ENCODE assay signal across 12 mouse cellular contexts in the genomic region with DNA sequence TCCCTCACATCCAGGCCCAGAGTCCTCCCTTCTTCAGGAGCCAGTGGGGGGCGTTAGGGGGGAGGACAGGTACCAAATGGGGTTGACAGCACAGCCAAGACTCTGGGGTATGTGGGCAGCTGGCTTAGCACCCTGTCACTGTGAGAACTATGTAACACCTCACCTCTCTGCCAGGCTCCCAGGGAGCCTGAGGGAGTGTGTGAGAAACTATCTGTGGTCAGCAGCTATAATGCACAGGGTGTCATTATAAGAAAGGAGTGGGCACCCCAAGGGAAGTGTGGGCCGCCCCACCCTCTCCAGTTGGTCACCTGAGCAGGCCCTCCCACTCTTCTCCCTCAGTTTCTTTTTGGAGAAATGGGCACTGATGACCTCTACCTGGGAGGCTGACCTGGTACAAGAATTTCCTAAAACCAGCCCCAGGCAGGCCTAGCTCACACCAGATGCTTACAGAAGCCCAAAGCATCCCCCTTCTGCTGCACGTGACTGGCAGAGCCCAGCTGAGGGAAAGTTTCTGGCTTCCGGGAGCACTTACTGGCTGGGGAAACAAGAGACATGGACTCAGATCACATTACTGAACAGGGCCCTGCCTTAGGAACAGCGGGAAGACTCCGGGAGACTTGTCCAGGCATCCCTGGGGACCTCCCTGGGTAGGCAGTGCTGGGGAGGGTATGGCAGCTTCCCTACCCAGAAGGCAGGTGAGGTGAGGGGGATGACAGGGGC. TPM values are rescaled to one million over a fixed set of nuclear protein-coding genes. Genes with fewer than 3 reads are reported as not detected.
DNase-seq lines count a peak whose midpoint lies in the region; ATAC-seq lines count a peak whose summit lies in the region.
"Had no signal": no experiment of that assay in that cellular context is flagged by ENCODE, and none has a peak within 500 bp of the region (broad histone marks: within the 10 kb centered on the region; RNA-seq: fewer than 3 reads in every experiment).

No protein-coding gene starts in this region.

- peak; percentile 33 for DNase-seq in hindbrain, embryonic 10.5 days (ENCODE audit: low spot score)
- DNase-seq in hindbrain, embryonic 14.5 days (ENCODE audit: low spot score), result no peak
- DNase-seq in embryo, embryonic 9.5 days (ENCODE audit: extremely low spot score), result peak; percentile 32
- DNase-seq in ovary, postnatal 36 days (ENCODE audit: low spot score), result no peak
- no peak for DNase-seq in left cerebral cortex, postnatal 14 days (ENCODE audit: low spot score in 2 of 2)
- DNase-seq: B cell, adult 2 months; gastrocnemius, postnatal 14 days; heart, postnatal 4 days; right cerebral cortex, postnatal 25 days had no signal

- 55% methylated on average over 6 of the region's 6 CpGs for WGBS in hindbrain, embryonic 10.5 days
- 59% methylated on average over 6 of the region's 6 CpGs for WGBS in hindbrain, embryonic 14.5 days
- WGBS in kidney, embryonic 14.5 days, result 26% methylated on average over 6 of the region's 6 CpGs
- 78% methylated on average over 6 of the region's 6 CpGs for WGBS in liver, embryonic 15.5 days (ENCODE audit: insufficient replicate concordance)

- no peaks in the 10 kb centered on the region for H3K36me3 ChIP-seq in hindbrain, embryonic 10.5 days
- H3K36me3 ChIP-seq in hindbrain, embryonic 14.5 days (replicated peaks; ENCODE audit: control insufficient read depth, insufficient read depth), result no peaks in the 10 kb centered on the region
- H3K36me3 ChIP-seq in kidney, embryonic 14.5 days (ENCODE audit: control insufficient read depth, insufficient read depth, low read length), result no peaks in the 10 kb centered on the region
- H3K36me3 ChIP-seq in liver, embryonic 15.5 days (replicated peaks), result peaks cover 62% of the 10 kb centered on the region

- intact Hi-C loops in left cerebral cortex, postnatal 14 days (cut with DNase I), result no loop called here

- H3K9me3 ChIP-seq in hindbrain, embryonic 10.5 days, result no peaks in the 10 kb centered on the region
- no peaks in the 10 kb centered on the region for H3K9me3 ChIP-seq in hindbrain, embryonic 14.5 days (ENCODE audit: control insufficient read depth, low read length)
- no peaks in the 10 kb centered on the region for H3K9me3 ChIP-seq in kidney, embryonic 14.5 days (ENCODE audit: control insufficient read depth, low read length)
- no peaks in the 10 kb centered on the region for H3K9me3 ChIP-seq in liver, embryonic 15.5 days (replicated peaks)

- H3K27me3 ChIP-seq in hindbrain, embryonic 10.5 days (ENCODE audit: insufficient read depth, poor library complexity, severe bottlenecking), result peaks cover 6% of the 10 kb centered on the region; the same call in 1 of the 2 replicates
- no peaks in the 10 kb centered on the region for H3K27me3 ChIP-seq in hindbrain, embryonic 14.5 days (ENCODE audit: control insufficient read depth, insufficient read depth, low read length)
- H3K27me3 ChIP-seq in kidney, embryonic 14.5 days (ENCODE audit: control insufficient read depth, insufficient read depth, low read length), result no peaks in the 10 kb centered on the region
- H3K27me3 ChIP-seq in liver, embryonic 15.5 days, result no peaks in the 10 kb centered on the region

- H3K4me2 ChIP-seq in hindbrain, embryonic 14.5 days (replicated peaks), result no peak overlapping the region
- H3K4me2 ChIP-seq in kidney, embryonic 14.5 days (replicated peaks; ENCODE audit: low read depth, low read length), result no peak overlapping the region
- H3K4me2 ChIP-seq in liver, embryonic 15.5 days, result peak overlapping the region; percentile 5; the same call in 1 of the 2 replicates

- peak overlapping the region; percentile 53; the same call in 1 of the 2 replicates for H3K27ac ChIP-seq in hindbrain, embryonic 10.5 days
- H3K27ac ChIP-seq in hindbrain, embryonic 14.5 days, result no peak overlapping the region
- 0 out of 2 replicates have a peak overlapping the region, but pooled peaks have one; percentile 37 for H3K27ac ChIP-seq in kidney, embryonic 14.5 days (ENCODE audit: low read depth, low read length)
- H3K27ac ChIP-seq in liver, embryonic 15.5 days (replicated peaks), result peak overlapping the region; percentile 98

- no peak for ATAC-seq in hindbrain, embryonic 14.5 days (ENCODE audit: low FRiP score)
- ATAC-seq in kidney, embryonic 14.5 days (ENCODE audit: low FRiP score, low TSS enrichment), result peak; percentile 41
- no peak for ATAC-seq in liver, embryonic 15.5 days (ENCODE audit: insufficient read depth)
- ATAC-seq in megakaryocyte progenitor cell, adult 5-6 weeks (replicated peaks; ENCODE audit: poor library complexity), result no peak

- no peak overlapping the region for H3K4me3 ChIP-seq in hindbrain, embryonic 10.5 days
- no peak overlapping the region for H3K4me3 ChIP-seq in hindbrain, embryonic 14.5 days (replicated peaks; ENCODE audit: low read length)
- no peak overlapping the region for H3K4me3 ChIP-seq in kidney, embryonic 14.5 days (ENCODE audit: low read length)
- H3K4me3 ChIP-seq in liver, embryonic 15.5 days (replicated peaks), result no peak overlapping the region

- no peak overlapping the region for H3K9ac ChIP-seq in hindbrain, embryonic 14.5 days
- no peak overlapping the region for H3K9ac ChIP-seq in kidney, embryonic 14.5 days (ENCODE audit: low read depth, low read length)
- H3K9ac ChIP-seq in liver, embryonic 15.5 days, result peak overlapping the region; percentile 39; the same call in 1 of the 2 replicates

- peaks cover 60% of the 10 kb centered on the region for H3K4me1 ChIP-seq in hindbrain, embryonic 10.5 days (replicated peaks)
- no peaks in the 10 kb centered on the region for H3K4me1 ChIP-seq in hindbrain, embryonic 14.5 days (replicated peaks; ENCODE audit: control insufficient read depth, insufficient read depth, low read length)
- peaks cover 31% of the 10 kb centered on the region for H3K4me1 ChIP-seq in kidney, embryonic 14.5 days (ENCODE audit: control insufficient read depth, insufficient read depth, low read length)
- H3K4me1 ChIP-seq in liver, embryonic 15.5 days (replicated peaks), result peaks cover 100% of the 10 kb centered on the region

RNA-seq across cellular contexts. Expression of gene Cd82, which starts 11.6 kb away (rescaled TPM):
- 6.2 and 10.3 TPM in 2 replicates for polyA plus RNA-seq in hindbrain, embryonic 10.5 days (2016; fragmentation: Nextera tagmentation; extraction: Ambion mirVana)
- 14.2 and 20.0 TPM in 2 replicates for polyA plus RNA-seq in hindbrain, embryonic 14.5 days (2014; fragmentation: Nextera tagmentation; extraction: Ambion mirVana)
- polyA plus RNA-seq in kidney, embryonic 14.5 days (2014; fragmentation: Nextera tagmentation; extraction: Ambion mirVana), result 17.4 and 27.4 TPM in 2 replicates
- 113 and 118 TPM in 2 replicates for polyA plus RNA-seq in liver, embryonic 15.5 days (2015; fragmentation: Nextera tagmentation; extraction: Ambion mirVana)
- total RNA-seq in left cerebral cortex, postnatal 14 days (2021), result 10 to 100 TPM in 1 of 2 experiments, 1 to 10 TPM in 1; 9.5 to 10.1 TPM
- total RNA-seq in megakaryocyte progenitor cell, adult 5-6 weeks (2015), result 15.0 and 20.2 TPM in 2 replicates
- 23.9 and 31.2 TPM in 2 replicates for total RNA-seq in megakaryocyte progenitor cell, adult 5-6 weeks (2017)

Comparison
In these comparisons a context has a peak if more than half of its experiments do, and no peak if none do; other contexts are left out.
1. DNase-seq: peak in hindbrain, embryonic 10.5 days (single experiment) and embryo, embryonic 9.5 days (single experiment); none in hindbrain, embryonic 14.5 days (single experiment), ovary, postnatal 36 days (single experiment) and left cerebral cortex, postnatal 14 days (0 of 2).